Mouse (Mus musculus): ENCODE data around the gene Hoxa10.

GRCm38 (mm10) chr6:52268756-52269155 is 28.1 kb upstream of the Hoxa10 start:
- TF ChIP-seq CTCF (IDR thresholded peaks at IDR 0.05), result no peak
- TF ChIP-seq EP300 (IDR thresholded peaks at IDR 0.05), result no peak
